Mouse (Mus musculus) liver, postnatal 0 days (tissue): Measurements from ENCODE around the gene Sox5.

ENCODE experiments used
- CTCF ChIP-seq: sonication (generic); IDR thresholded peaks from 2 replicates; pipeline ENCODE4 v1.5.1; 2016; ENCODE audit warnings: antibody characterized with exemption, low read depth
- EP300 ChIP-seq: IDR thresholded peaks from 2 replicates; pipeline ENCODE4 v1.6.1; 2016; ENCODE audit warnings: antibody characterized with exemption, low read depth, mild to moderate bottlenecking

GRCm38 (mm10) chr6:144565827-144566226 lies 215.9 kb downstream of the Sox5 start:
- peak; percentile 51 for TF ChIP-seq EP300
- no peak for TF ChIP-seq CTCF
